Mouse (Mus musculus) lung, postnatal 4 days (tissue): Measurements from ENCODE around the gene Als2cr12.
A peak's percentile ranks its signal among the peaks of the same experiment; 100 is the strongest.
"Not testable (repeated sequence)": the region's sequence is repeated elsewhere in the genome, so short reads cannot be mapped to it uniquely, and the experiment has no call there.

Experiments used
- DNase-seq, 2 experiments: peaks; one replicate each; pipeline ENCODE4 v3.0.0; 2021

Als2cr12 gene

DNA sequence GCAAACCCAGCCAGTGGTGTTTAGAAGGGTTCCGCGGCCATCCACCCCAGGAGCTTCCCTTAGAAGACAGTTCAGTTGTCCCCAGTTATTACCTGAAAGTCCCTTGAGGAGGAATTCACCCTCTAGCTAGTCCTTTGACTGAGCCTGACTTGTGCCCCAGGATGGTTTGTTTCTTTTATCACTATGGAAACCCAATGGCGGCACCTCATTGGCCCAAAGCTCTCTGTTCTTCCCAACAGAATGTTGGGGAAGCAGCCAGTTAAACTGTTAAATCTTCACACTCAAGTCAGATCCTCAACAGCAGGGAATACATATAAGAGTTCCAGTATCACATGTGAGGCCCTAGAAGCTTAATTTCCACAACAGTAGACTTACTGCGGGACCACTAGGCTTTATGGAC is at the start of gene Als2cr12:
TSS of gene Als2cr12 (minus strand) at position 180 of the 400 bp plus-strand sequence.
- not testable (repeated sequence) for DNase-seq

DNA sequence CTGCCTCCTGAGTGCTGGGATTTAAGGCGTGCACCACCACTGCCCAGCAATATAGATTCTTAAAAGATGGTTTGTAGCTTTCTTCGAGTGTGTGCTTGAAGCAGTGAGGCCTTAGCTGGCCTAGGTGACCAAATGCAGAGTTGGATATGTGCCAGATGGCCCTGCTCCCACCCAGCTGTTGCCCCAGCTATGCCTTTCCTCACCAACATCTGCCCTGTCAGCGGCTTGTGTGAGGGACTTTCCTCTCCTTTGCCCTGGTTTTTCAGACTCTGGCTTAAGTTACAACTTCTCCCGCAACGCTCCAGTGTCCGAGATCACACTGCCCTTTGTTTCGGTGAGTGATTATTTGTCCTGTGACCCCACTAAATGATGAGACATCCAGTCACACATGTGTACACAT is 48.9 kb upstream of the Als2cr12 start:
- DNase-seq = peak; percentile 53 to 75

DNA sequence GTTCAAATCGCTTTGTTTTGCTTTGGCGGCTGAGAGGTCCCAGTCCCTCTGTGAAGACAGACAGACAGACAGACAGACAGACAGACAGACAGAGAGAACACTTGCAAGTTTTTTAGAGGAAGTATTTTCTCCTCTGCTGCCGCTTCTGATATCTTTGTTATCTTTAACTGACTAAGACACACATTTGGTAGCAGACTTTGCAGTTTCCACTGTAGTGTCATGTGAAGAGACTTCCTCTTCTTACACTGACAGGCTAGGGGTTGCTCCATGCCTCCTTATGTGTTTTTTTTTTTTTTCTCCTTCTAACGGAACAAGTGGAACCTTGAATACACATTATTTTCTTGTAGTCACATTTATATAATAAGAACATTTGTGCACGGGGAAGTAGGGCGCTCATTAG is 47.5 kb upstream of the Als2cr12 start:
- DNase-seq = no peak

DNA sequence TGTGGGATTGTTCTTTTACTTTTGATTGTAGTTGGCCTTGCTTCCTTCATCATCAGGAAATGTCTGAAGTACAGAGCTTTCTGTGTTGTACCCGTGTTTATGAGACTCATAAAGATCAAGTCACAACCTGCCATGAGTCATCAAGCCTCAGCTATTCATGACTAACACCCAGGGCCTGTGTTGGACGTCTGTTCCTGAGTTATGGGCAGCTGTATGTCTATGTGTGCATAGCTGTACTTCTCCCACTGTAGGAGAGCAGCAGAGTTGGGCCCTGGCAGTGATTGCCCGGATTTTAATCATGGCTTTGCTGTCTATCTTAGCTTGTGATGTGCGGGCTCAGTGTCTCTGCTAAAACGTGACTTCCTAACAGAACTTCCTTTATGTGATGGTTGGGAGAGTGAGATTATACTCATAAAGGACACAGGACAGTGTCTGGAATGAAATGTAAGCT is 46.8 kb upstream of the Als2cr12 start:
- no peak for DNase-seq

DNA sequence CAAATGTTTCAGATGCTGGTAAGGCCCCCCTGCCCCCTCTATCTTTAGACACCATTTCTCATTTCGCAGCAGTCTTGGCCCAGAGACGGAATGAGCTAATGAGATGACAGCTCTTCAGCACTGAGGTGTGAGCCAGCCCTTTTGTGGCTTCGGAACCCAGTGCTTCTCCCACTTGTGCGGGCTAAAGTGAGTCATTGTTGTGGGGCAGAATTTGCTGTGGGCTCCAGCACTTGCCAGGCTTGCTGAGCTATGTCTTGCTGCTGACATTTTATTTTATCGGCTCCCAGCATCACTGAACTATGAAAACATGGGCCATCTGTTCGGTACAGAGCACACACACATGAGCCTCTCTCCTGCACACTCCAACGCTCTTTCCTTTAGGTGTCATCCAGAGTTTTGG is 43.7 kb upstream of the Als2cr12 start:
- DNase-seq = no peak

DNA sequence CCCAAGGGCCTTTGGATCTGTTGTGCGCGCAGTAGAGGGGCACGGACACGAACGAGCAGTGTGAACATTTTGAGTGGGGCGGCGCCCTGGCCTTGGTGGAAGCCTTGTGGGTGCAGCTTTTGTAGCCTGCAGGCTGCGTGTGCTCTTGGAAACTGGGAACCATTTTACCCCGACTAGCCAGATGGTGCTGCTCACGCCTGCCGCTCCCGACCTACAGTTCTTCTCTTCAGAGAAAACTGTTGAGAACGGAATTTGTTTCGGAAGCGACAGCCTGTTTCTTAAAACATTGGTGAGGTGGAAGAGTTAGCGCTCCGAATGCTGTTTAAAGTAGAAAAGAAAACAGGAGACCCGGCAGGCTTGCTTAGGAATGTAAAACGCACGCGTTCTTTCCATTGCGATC is 41.2 kb upstream of the Als2cr12 start:
- DNase-seq = no peak

DNA sequence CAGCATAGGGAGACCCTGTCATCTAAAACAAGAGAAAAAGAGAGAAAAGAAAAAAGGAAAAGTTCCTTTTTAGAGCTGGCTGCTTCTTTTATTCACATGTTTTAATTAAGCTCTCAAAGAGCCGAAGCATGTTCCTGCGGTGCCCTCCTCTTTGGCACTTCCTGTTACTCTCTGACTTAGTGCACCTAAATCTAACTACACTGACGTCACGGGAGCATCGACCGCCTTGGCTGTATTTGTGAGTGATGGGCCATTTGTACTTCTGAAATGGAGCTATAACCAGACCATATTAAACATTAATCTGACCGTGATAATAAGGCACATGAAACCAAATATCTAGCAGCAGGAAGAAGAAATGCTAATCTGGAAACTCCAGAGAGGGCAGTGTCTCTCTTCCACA is 40.2 kb upstream of the Als2cr12 start:
- DNase-seq = no peak

DNA sequence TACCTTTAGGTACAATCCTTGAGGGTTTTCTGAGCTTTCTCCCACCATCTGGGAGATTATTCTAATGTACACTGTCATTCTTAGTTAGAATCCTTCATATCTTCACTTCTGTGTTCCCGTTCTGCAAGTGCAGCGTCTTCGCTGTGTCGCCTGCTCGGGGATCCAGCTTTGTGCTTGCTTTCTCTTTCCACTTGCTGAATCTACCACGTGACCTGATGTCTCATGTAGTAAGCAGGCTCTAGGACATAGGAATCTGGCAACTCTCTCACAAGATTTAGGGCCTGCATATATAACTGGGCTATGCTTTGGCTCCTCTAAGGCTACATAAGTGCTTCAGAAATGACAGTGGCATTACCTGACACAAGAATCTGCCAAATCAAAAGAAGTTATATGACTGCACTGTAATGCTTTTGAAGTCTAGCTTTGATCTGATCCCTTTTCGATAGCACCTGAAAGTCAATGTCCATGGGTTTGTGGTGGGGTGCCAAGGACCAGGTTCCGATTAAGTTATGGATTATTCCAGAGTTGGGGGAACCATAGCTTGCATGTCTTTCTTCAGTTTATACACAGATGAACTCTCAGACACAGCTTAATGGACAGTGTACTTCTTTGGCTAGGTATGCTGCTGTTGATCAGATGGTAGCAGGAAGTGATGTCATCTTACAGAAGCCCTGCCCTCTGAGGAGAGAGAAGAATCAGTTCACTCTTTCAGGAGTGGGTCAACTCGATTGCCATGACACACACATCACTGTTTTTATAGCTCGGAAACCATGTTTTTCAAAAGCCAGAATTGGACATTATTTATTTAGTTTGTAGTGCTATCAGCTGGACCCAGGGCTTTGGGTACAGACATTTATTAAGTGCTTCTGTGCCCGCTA is 38.5 kb upstream of the Als2cr12 start:
- no peak for DNase-seq

DNA sequence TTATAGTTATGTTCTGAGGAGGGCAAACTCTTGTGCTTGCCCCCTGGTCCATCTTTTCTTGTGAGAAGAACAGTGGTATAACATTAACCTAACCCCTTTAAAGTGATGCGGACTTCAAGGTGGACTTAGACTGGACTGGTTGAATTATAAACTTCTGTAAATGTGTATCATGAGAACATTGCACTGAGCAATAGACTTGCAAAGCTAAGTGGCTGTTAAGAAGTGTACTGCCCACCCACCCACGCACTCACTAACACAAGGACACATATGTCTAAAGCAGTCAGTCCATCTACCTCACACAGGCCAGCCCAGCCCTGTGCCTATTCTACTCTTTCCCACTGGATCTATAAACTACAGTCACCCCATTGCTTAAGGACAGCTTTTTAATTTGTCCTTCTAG is 37.8 kb upstream of the Als2cr12 start:
- DNase-seq = no peak

DNA sequence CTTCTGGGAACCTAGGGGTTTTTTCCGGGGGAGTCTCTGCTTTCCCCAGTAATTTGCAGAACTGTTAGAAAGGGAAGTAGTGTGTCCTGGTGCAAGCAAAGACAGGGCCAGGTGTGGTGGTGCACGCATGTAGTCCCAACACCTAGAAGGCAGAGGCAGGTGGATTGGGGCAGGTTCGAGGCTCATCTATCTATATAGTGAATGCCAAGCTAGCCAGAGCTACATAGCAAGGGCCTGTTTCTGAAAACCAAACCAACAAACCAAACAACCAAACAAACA is 32.7 kb upstream of the Als2cr12 start:
- DNase-seq = no peak

DNA sequence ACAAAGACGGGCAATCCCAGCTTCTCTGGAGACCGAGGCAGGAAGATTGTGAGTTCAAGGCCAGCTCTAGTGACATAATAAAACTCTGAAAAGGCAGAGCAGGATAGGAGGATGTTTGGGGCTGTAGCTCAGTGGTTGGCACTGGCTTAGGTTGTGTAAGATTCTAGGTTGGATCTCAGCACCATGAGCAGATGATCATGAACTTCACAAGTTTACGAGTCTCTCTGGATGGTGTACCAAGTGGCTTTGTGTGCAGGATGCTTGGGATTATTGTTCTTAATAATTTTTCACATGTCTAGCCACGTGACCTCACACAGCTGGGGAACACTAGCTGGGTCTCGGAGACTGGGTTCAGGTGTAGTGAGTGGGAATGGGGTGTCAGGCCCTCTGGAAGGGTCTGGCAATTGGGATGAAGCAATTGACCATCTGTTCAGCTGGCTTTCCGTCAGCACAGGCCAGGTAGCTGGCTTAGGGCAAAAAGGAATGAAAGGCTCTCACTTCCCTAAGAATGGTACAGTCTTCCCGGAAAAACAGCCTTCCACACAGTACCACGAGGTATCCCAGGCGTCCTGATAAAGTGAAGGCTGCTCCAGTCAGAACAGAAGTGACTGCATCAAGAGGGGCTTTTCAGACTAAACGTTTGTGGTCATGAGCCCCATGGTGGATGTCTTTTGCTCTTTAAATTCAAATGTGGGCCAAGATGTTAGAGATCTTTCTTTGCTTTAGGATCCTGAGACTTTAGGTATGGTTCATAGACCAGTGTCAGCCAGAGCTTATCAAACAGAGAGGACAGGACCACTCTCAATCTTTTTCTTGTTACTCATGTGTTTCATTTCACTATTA is 32.2 kb upstream of the Als2cr12 start:
- no peak for DNase-seq

DNA sequence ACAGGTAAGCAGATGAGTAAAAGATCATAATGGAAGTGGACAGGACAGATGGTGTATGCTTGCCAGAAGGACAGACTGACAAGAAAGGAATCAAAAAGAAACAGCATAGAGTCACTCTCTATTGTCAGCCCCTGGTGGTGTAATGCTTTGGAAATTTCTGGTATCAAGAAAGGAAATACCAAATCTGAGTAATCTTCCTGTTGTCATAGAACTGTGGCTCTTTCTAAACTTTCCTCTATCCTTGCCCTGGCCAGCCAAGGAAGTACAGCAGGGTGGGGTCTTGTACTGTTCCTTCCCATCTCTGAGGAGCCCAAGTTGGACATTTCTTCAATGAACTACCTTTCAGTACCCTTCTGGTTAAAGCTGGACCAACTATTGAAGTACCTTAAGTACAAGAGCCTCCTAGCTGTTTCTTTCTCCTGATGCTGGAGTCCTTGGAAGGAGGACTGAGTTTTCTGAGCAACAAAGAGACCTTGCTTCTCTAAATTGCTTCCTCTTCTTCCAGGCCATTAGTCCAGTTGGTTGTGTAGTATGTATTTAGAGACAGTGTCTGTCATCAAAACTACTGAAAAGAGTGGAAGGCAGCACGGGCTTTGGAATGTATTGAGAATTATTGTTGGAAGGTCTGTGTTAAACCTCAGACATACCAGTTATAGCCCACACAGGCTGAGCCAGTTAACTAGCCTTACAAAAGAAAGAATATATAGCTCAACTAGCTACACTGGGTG is 31.4 kb upstream of the Als2cr12 start:
- DNase-seq = peak in 1 of 2 experiments; percentile 43

DNA sequence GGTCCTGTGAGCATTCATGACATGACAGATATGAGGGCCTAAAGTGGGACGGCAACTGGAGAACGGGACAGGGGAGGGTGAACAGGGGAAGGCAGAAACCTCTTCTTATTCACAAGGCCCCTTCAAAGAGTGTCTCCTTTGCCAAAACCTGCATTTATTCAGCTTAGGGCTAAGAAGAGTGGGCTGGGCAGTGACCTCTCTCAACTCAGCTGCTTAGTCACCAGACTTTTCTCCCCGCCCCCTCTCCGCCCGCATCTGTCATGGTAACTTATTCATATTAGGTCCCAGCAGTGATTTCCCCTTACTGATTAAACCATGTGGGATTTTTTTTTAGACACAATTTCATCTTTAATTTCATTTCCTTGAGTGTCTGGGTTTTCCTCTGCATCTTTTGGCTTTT is 30.0 kb upstream of the Als2cr12 start:
- DNase-seq = peak in 1 of 2 experiments; percentile 35

DNA sequence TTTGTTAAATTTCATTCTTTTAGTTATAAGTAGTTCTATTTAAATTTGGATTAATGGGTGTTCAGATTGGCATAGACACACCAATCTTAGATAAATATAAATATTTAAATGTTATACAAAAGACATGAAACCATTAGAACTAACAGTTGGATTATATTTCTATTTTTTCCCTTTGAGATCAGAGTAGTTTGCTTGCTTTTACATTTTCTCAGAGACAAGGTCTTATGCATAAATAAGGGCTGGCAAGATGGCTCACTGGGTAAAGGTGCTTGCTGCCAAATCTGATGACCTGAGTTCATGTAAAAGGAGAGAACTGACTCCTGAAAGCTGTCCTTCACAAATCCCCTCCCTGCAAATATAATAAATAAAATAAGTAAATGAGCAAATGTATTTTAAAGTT is 29.3 kb upstream of the Als2cr12 start:
- no peak for DNase-seq

DNA sequence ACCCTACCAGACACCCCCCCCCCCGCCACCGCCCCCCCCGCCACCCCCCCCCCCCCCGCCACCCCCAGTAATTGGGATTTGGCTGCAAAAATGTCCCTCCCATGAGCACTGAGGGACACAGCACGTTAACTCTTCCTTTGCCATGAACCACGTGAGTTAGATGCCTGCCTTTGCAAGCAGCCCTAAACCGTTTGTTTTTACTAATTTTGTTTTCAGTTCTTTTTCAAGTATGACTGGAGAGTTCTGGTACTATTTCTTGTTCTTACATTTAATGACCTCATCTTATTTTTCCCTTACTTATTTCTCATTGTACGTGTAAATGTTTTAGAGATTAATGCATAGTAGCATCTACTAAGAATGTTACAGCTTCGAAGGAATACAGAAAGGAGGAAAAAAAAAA is 28.7 kb upstream of the Als2cr12 start:
- DNase-seq = no peak

DNA sequence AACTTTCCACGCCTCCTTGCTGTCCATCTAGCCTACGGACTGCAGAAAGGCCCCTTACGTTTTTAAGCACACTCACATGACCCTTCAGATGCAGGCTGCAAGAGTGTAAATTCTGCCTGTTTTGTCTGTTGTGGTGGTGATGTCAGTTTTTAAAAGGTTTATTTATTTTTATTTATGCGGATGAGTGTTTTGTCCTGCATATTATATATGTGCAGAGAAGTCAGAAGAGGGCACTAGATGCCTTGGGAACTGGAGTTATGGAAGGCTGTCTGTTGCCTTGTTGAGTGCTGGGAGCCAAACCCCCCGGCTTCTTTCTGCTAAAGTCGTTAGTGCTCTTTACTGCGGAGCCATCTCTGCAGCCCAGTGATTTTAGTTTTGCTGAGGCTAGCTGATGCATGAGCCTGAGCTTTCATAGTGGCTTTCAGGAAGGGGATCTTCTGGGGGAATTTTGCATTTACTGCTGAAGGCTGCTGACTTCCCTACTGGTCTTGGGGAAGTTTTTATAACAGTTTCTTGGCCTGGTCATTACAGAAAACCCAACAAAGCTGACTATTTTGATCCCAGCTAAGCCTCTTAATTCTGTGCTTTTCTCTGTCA is 28.1 kb upstream of the Als2cr12 start:
- no peak for DNase-seq

DNA sequence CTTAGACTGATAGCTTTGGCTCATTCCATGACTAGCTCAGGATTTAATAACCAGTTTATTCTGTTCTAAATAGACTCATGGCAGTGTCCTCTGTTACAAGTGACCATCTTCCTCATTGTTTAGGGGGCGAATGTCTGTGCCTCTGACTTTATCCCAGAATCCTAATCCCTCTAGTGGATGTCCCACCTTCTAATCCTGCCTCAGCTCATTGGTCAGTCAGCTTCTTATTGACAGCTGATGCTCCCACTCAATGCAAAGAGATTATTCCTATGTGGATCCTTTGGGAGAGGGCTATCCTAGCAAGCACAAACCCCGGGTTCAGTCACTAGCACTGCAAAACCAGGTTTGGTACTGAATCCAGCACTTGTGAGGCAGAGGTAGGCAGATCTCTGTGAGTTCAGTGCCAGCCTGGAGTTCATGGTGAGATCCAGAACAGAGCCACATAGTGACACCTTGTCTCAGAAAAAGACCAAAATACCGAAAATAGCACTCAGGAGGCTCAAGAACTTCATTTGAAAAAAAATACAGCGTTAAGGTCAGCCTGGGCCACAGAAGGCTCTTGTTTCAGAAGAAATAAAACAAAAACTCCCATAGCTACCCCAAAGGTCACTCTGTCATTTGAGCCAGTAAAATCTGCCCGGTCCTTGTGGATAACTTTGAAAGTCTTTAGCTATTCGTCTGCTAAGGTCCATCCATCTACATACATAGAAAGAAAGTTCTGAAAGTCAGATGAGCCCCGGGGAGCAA is 27.4 kb upstream of the Als2cr12 start:
- no peak for DNase-seq

DNA sequence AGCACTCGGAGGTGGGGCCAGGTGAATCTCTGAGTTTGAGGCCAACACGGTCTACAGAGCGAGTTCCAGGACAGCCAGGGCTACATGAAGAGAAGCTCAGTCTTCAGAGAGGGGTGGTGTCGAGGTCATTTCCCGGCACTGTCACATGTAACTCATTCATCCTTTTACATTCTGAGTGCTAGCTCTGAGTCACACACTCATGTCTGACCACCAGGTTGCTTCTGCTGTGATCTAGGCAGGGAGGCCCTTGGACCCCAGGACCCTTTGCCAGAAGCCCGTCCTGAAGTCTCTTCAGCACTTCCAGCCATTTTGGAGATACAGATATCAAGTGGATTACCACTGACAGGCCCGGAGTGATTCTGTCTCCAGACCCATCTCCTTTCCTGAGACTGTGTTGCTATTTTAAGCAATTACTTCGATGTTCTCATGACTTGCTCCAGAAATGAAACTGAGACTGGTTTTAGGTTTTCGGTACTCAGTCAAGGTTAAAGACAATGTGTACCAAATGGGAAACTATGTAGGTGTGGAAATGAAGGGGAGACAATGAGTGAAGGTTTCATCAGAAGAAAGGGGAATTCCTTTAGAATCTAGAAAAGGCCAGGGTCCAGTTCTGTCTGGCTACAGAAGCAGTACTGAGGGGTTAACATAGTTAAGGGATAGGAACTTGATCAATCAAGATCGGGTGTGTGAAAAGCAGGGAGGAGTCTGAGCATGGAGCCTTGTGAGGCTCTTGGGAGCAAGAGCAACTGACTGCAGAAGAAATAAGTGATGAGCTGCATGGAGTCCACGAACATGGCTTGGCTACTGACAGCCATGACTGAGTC is 26.5 kb upstream of the Als2cr12 start:
- DNase-seq = no peak

DNA sequence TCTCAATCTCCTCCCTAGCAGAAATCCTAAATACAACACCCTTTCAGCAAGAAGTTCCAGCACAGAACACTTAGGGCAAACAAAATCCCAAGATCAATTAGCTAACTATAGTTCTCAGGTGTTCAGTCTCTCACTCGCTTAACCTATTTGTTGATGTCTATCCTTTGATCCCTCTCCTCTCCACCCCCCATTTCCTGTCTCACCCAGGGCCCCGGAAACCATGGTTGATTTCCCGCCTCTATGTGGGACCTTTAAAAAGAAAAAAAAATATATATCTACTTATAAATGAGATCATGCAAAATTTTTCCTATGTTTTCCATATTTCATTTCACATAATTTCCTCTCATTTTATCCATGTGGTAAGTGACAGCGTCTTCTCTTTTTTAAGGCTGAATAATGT is 25.2 kb upstream of the Als2cr12 start:
- DNase-seq = no peak

DNA sequence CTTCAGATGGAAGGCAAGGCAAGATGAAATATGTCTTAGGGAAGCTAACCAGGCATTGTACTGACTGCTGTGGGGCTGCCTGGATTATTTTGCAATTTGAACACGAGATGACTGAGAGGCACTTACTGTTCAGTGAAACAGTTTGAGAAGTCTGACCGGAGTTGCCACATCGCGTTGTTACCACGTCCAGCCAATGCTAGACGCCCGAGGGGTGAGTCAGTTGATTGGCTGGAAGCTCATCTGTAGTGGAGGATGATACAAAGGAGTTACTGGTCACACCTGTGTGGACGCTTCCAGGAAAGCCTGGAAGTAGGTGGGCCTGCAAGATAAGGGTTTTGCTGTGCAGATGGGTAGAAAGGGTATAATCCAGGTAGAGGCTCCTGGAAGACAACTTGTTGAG is 24.3 kb upstream of the Als2cr12 start:
- DNase-seq = peak; percentile 61 to 63

DNA sequence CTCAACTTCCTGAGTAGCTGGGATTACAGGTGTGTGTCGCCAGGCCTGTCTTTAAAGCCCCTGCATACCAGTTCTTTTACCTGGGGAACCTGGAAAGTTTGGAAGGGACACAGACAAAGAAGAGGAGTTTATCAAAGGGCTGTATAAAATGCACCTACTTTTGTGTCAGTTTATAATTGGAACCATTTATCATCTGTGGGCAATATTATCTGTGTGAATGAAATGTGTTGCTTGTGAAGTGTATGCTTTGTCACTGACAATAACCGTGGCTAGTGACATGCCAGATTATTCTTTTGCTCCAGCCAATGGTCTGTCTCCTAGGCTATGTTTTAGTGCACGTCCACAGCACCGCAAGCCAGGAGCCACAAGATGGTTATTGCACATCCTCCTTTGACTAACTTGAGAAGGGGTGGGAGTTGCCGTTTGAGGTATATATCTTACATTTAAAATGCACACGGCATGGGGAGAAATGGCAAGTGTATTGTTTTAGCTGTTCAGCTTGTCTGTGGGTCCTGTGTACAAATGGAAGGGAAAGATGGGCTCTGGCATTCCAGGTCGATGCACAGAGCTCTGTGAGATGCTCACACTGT is 23.7 kb upstream of the Als2cr12 start:
- DNase-seq = no peak
